Mouse (Mus musculus) frontal cortex, postnatal 25 days (tissue): ENCODE data around the gene Zfp456.
"Not testable (repeated sequence)": the region's sequence is repeated elsewhere in the genome, so short reads cannot be mapped to it uniquely, and the experiment has no call there.

Source experiments
- DNase-seq, 2 experiments: peaks; one replicate each; pipeline ENCODE4 v3.0.0; 2022; ENCODE audit warnings: low spot score in 2 of 2

The Zfp456 gene

GRCm38 (mm10) chr13:67375050-67375911 is at the start of gene Zfp456, which contains the start of gene Gm28041:
Zfp456 (minus strand) TSS chr13:67375810.
Gm28041 (minus strand) TSS chr13:67375733.
- DNase-seq = peak; percentile 10 to 40

- not testable (repeated sequence) for DNase-seq
Measured at GRCm38 (mm10) chr13:67422532-67422931, 46.9 kb upstream of the Zfp456 start.

- DNase-seq = peak in 1 of 2 experiments; percentile 11
Measured at GRCm38 (mm10) chr13:67421207-67421857, 45.7 kb upstream of the Zfp456 start, which contains the start of gene Zfp459. Zfp459 (minus strand) TSS chr13:67421418.

- no peak for DNase-seq
Measured at GRCm38 (mm10) chr13:67420558-67421206, 45.1 kb upstream of the Zfp456 start.

- no peak for DNase-seq
Measured at GRCm38 (mm10) chr13:67416811-67417210, 41.2 kb upstream of the Zfp456 start.

- no peak for DNase-seq
Measured at GRCm38 (mm10) chr13:67415759-67416158, 40.1 kb upstream of the Zfp456 start.

- DNase-seq = not testable (repeated sequence)
Measured at GRCm38 (mm10) chr13:67413634-67414033, 38.0 kb upstream of the Zfp456 start.

GRCm38 (mm10) chr13:67399183-67399903 is 23.7 kb upstream of the Zfp456 start, which contains the start of gene Zfp429:
Zfp429 (minus strand) TSS chr13:67399819.
- peak; percentile 42 to 59 for DNase-seq

- not testable (repeated sequence) for DNase-seq
Measured at GRCm38 (mm10) chr13:67376255-67376654, 645 bp upstream of the Zfp456 start.

- DNase-seq = peak; percentile 75 to 76
Measured at GRCm38 (mm10) chr13:67360131-67360744, 15.4 kb downstream of the Zfp456 start, which contains the start of the genes Gm28044 and Zfp953. Gm28044 (minus strand) TSS chr13:67360536. Zfp953 (minus strand) TSS chr13:67360605.

- no peak for DNase-seq
Measured at GRCm38 (mm10) chr13:67351854-67352253, 23.8 kb downstream of the Zfp456 start.

- no peak for DNase-seq
Measured at GRCm38 (mm10) chr13:67343422-67343821, 32.2 kb downstream of the Zfp456 start.

GRCm38 (mm10) chr13:67332877-67333276 is 42.7 kb downstream of the Zfp456 start:
- DNase-seq = no peak

GRCm38 (mm10) chr13:67332019-67332724 is 43.4 kb downstream of the Zfp456 start, which contains the start of gene Zfp595:
Zfp595 (minus strand) TSS chr13:67332570.
- peak; percentile 42 to 57 for DNase-seq
